Mouse (Mus musculus): ENCODE data around the gene Nrxn2.

The Nrxn2 gene

GRCm38 (mm10) chr19:6571476-6571875 is 152.9 kb downstream of the Nrxn2 start:
- no peak for DNase-seq (ENCODE audit: low read depth, low spot score)

GRCm38 (mm10) chr19:6572001-6572400 is 153.5 kb downstream of the Nrxn2 start:
- no peak for DNase-seq (ENCODE audit: low read depth, low spot score)
